Mouse (Mus musculus): ENCODE results near the gene Krtap28-13.
A peak's percentile ranks its signal among the peaks of the same experiment; 100 is the strongest.

The Krtap28-13 gene

GRCm38 (mm10) chr1:83091268-83091667 lies 30.5 kb downstream of the Krtap28-13 start:
- no peak for DNase-seq (ENCODE audit: low spot score in 2 of 2)

GRCm38 (mm10) chr1:83096935-83097334 lies 36.2 kb downstream of the Krtap28-13 start:
- DNase-seq (ENCODE audit: low spot score in 2 of 2), result no peak

GRCm38 (mm10) chr1:83099160-83099559 lies 38.4 kb downstream of the Krtap28-13 start:
- DNase-seq (ENCODE audit: low spot score in 2 of 2), result no peak

- DNase-seq (ENCODE audit: low spot score in 2 of 2), result no peak
Measured at GRCm38 (mm10) chr1:83099580-83100137, 38.9 kb downstream of the Krtap28-13 start.

- peak; percentile 29 to 34 for DNase-seq (ENCODE audit: low spot score in 2 of 2)
Measured at GRCm38 (mm10) chr1:83101891-83102290, 41.2 kb downstream of the Krtap28-13 start.

DNA sequence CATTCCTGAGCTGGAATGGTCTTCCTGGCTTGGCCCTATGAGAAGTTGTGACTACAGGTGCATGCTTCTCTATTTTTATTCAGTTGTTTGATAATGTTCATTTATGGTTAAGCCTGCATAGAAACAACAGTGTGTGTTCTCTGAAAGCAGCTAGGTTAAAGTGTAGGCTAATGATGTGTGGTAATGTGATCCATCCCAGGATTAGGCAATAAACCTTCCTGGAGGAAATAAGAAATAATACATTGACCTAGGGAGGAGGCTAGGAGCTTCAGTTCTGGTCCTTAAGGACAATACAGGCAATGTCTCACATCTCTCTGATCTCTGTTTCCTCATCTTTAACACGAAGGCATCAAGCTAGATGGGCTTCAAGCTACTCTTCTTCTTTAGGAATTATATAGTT lies 44.7 kb downstream of the Krtap28-13 start:
- no peak for DNase-seq (ENCODE audit: low spot score in 2 of 2)

DNA sequence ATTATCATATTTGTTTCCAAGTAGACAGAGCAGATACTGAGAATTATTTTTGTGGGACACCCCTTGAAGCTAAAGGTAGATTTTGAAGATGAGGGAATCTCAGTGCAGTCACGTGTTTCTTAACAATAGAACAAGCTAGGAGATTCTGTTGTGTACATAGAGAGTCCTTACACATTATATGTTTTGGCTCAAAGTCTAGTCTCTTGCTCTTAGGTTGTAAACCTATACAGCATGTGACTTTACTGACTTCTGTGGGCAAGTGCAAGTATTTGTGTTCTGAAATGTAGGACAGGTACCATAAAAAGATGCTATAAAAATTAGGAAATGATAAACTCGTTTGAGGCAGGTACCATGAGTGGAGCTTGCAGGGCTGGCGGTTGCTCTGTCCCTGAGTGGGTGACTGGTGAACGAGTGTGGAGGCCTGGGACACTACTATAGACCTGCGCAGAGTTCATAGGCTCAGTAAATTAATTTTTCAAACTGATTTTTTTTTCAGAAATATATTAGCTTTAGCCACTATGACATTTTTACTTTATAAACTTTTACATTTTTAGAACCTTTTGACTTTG lies 46.8 kb downstream of the Krtap28-13 start:
- DNase-seq (ENCODE audit: low spot score in 2 of 2), result no peak

GRCm38 (mm10) chr1:83110992-83111391 lies 50.3 kb downstream of the Krtap28-13 start:
- no peak for DNase-seq (ENCODE audit: low spot score in 2 of 2)
